ENCODE assay signal across 8 mouse cellular contexts in genomic region chr14:14632951-14633931, GRCm38 (mm10).
DNase-seq lines count a peak whose midpoint lies in the region; ATAC-seq and TF ChIP-seq lines count a peak whose summit lies in the region.

No protein-coding gene starts in this region.

- no peak for TF ChIP-seq POLR2A in thymus, adult 2 months (IDR thresholded peaks at IDR 0.05; ENCODE audit: control insufficient read depth, extremely low read depth, insufficient read depth, low read length, poor library complexity)

- H3K4me1 ChIP-seq in heart, embryonic 13.5 days: peaks cover 17% of the 10 kb centered on the region
- H3K4me1 ChIP-seq in kidney, postnatal 0 days (replicated peaks; ENCODE audit: insufficient read depth, low read length): 0 out of 2 replicates have a peak, but pooled peaks cover 4% of the 10 kb centered on the region
- H3K4me1 ChIP-seq in liver, embryonic 13.5 days (replicated peaks): peaks cover 21% of the 10 kb centered on the region
- H3K4me1 ChIP-seq in thymus, adult 2 months (replicated peaks; ENCODE audit: control insufficient read depth, insufficient read depth, low read length): peaks cover 10% of the 10 kb centered on the region

- ATAC-seq in heart, embryonic 13.5 days (ENCODE audit: extremely low read depth, insufficient number of reproducible peaks, low FRiP score, low TSS enrichment): no peak; the same call in 1 of the 2 replicates
- peak; percentile 64 for ATAC-seq in kidney, postnatal 0 days (replicated peaks; ENCODE audit: low FRiP score, low read depth)
- no peak for ATAC-seq in liver, embryonic 13.5 days (ENCODE audit: low read depth)

- WGBS in heart, embryonic 13.5 days: 6% methylated on average over 22 of the region's 22 CpGs
- 1% methylated on average over 22 of the region's 22 CpGs for WGBS in kidney, postnatal 0 days
- 5% methylated on average over 22 of the region's 22 CpGs for WGBS in liver, embryonic 13.5 days (ENCODE audit: insufficient replicate concordance)
- WGBS in thymus, adult 2 months: 2% methylated on average over 22 of the region's 22 CpGs

- TF ChIP-seq CTCF in kidney, postnatal 0 days (IDR thresholded peaks at IDR 0.05; ENCODE audit: low read depth): no peak
- no peak for TF ChIP-seq CTCF in thymus, adult 2 months (IDR thresholded peaks at IDR 0.05; ENCODE audit: borderline replicate concordance, control insufficient read depth, extremely low read depth, insufficient read depth, low read length, poor library complexity)

- H3K36me3 ChIP-seq in heart, embryonic 13.5 days: no peaks in the 10 kb centered on the region
- H3K36me3 ChIP-seq in kidney, postnatal 0 days (ENCODE audit: insufficient read depth, low read length): no peaks in the 10 kb centered on the region
- H3K36me3 ChIP-seq in liver, embryonic 13.5 days: no peaks in the 10 kb centered on the region
- H3K36me3 ChIP-seq in thymus, adult 2 months (ENCODE audit: control insufficient read depth, insufficient read depth, low read length): no peaks in the 10 kb centered on the region

- no peaks in the 10 kb centered on the region for H3K9me3 ChIP-seq in heart, embryonic 13.5 days
- no peaks in the 10 kb centered on the region for H3K9me3 ChIP-seq in kidney, postnatal 0 days (replicated peaks; ENCODE audit: low read length)
- no peaks in the 10 kb centered on the region for H3K9me3 ChIP-seq in liver, embryonic 13.5 days (replicated peaks)

- peak; percentile 69 to 81 for DNase-seq in urinary bladder, adult 18-20 months (ENCODE audit: low spot score in 2 of 2)
- no peak for DNase-seq in urinary bladder, postnatal 10 days (ENCODE audit: low spot score)
- peak; percentile 75 for DNase-seq in fibroblast of lung, adult 2 months (ENCODE audit: low read depth)
- DNase-seq in kidney, postnatal 0 days (ENCODE audit: low spot score): peak; percentile 65
- no peak for DNase-seq in liver, embryonic 13.5 days
- peak; percentile 71 for DNase-seq in naive thymus-derived CD4-positive, alpha-beta T cell, adult 2 months (ENCODE audit: low read depth)
- DNase-seq in thymus, adult 2 months: peak; percentile 38

- peak overlapping the region; percentile 81 for H3K4me2 ChIP-seq in heart, embryonic 13.5 days
- peak overlapping the region; percentile 69 for H3K4me2 ChIP-seq in kidney, postnatal 0 days (ENCODE audit: low read length)
- peak overlapping the region; percentile 62 for H3K4me2 ChIP-seq in liver, embryonic 13.5 days

- H3K27me3 ChIP-seq in heart, embryonic 13.5 days (replicated peaks): 0 out of 2 replicates have a peak, but pooled peaks cover 3% of the 10 kb centered on the region
- no peaks in the 10 kb centered on the region for H3K27me3 ChIP-seq in kidney, postnatal 0 days (ENCODE audit: insufficient read depth, low read length)
- no peaks in the 10 kb centered on the region for H3K27me3 ChIP-seq in liver, embryonic 13.5 days
- H3K27me3 ChIP-seq in thymus, adult 2 months (ENCODE audit: control insufficient read depth, insufficient read depth, low read length): no peaks in the 10 kb centered on the region

- peak overlapping the region; percentile 48 for H3K27ac ChIP-seq in heart, embryonic 13.5 days (replicated peaks)
- no peak overlapping the region for H3K27ac ChIP-seq in kidney, postnatal 0 days
- H3K27ac ChIP-seq in liver, embryonic 13.5 days: no peak overlapping the region
- peak overlapping the region; percentile 33; the same call in 1 of the 2 replicates for H3K27ac ChIP-seq in thymus, adult 2 months (ENCODE audit: control insufficient read depth, insufficient read depth, low read length)

- H3K4me3 ChIP-seq in heart, embryonic 13.5 days: peak overlapping the region; percentile 50
- H3K4me3 ChIP-seq in kidney, postnatal 0 days (replicated peaks; ENCODE audit: low read depth, low read length): peak overlapping the region; percentile 28
- peak overlapping the region; percentile 45 for H3K4me3 ChIP-seq in liver, embryonic 13.5 days (replicated peaks)
- peak overlapping the region; percentile 46 for H3K4me3 ChIP-seq in thymus, adult 2 months (ENCODE audit: control insufficient read depth, insufficient read depth, low read length)

- peak overlapping the region; percentile 71 for H3K9ac ChIP-seq in heart, embryonic 13.5 days
- H3K9ac ChIP-seq in kidney, postnatal 0 days (ENCODE audit: low read depth, low read length): peak overlapping the region; percentile 32; the same call in 1 of the 2 replicates
- H3K9ac ChIP-seq in liver, embryonic 13.5 days: peak overlapping the region; percentile 54

Comparison
In these comparisons a context has a peak if more than half of its experiments do, and no peak if none do; other contexts are left out.
1. DNase-seq: peak in urinary bladder, adult 18-20 months (2 of 2), fibroblast of lung, adult 2 months (single experiment), kidney, postnatal 0 days (single experiment), naive thymus-derived CD4-positive, alpha-beta T cell, adult 2 months (single experiment) and thymus, adult 2 months (single experiment); none in urinary bladder, postnatal 10 days (single experiment) and liver, embryonic 13.5 days (single experiment).
2. H3K27ac ChIP-seq: peak in heart, embryonic 13.5 days (single experiment) and thymus, adult 2 months (single experiment); none in kidney, postnatal 0 days (single experiment) and liver, embryonic 13.5 days (single experiment).
3. Peak in every context shown above with its lines, with median percentiles within 50 percentile points of each other: H3K4me2 ChIP-seq, H3K4me3 ChIP-seq and H3K9ac ChIP-seq.